Mouse (Mus musculus): Measurements from ENCODE around the gene Ccdc9b.

Ccdc9b gene

GRCm38 (mm10) chr2:118776295-118776694, 13.8 kb upstream of the Ccdc9b start:
- no peak for DNase-seq (ENCODE audit: low read depth, low spot score)

GRCm38 (mm10) chr2:118775846-118776245, 13.4 kb upstream of the Ccdc9b start:
- no peak for DNase-seq (ENCODE audit: low read depth, low spot score)

DNA sequence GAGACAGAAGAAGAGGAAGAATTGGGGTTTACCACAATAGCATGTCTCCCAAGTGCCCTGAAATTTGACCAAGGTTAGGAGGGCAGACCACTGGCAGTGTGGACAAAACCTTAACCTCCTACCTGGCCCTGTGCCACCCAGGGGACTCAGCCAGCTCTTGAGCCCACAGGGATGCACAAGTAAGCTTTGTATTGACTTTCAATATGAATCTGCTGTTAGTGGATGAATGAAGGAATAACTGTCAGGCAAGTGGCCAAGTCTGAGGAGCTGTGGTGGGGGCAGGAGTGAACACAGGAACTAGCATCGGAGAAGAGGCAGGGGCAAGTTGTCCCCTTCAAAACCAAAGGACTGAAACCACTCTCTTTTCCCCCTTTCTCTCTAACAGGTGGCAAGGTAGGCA, 12.9 kb upstream of the Ccdc9b start:
- DNase-seq (ENCODE audit: low read depth, low spot score) = no peak

GRCm38 (mm10) chr2:118774536-118774935, 12.1 kb upstream of the Ccdc9b start:
- no peak for DNase-seq (ENCODE audit: low read depth, low spot score)

GRCm38 (mm10) chr2:118772158-118772874, 9.9 kb upstream of the Ccdc9b start, which contains the start of gene Phgr1:
Gene Phgr1 (plus strand): TSS chr2:118772769.
- DNase-seq (ENCODE audit: low read depth, low spot score) = no peak

DNA sequence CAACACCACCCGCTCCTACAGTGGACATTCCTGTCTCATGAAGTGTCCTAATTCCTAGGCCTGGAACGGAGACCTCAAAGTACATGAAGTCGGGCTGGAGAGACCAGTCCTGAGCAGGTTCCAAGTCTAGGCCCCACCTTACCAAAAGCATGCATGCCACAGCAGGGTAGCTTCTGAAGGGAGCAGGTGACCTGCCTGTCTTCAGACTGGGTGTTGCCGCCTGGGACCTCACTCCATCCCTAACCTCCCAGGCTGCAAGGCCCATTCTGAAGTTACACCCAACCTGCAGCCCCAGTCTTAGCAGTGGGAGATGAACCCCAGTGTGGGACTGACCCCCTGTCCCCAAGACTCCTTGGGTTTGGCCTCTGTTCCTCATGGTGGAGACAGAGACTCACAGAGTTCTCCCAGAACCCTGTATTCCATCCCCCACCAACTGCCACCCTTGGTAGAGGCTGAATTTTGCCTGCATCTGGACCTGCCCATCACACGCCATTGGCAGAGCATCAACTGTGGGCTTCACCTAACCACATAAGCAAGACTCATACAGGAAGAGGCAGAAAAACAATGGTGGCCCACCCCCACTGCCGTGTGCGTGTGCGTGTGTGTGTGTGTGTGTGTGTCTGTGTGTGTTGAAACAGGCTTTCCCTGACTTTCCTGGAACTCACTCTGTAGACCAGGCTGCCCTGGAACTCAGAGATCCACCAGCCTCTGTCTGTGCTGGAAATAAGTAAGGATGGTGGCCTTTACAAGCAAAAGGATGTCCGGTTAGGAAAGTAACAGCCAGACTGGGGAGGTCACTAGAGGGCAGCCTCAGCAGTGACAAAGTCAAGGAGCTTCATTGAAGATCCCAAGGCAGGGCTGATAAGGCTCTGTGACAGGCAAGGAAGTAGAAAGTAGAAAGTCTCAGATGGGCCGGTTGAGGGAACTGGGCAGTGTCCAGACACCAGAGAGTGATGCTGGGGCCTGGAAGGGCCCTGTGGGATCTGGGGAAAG, 3.9 kb upstream of the Ccdc9b start:
- DNase-seq (ENCODE audit: low read depth, low spot score) = peak; percentile 31

- no peak for DNase-seq (ENCODE audit: low read depth, low spot score)
Measured at GRCm38 (mm10) chr2:118764875-118765274, 2.4 kb upstream of the Ccdc9b start.

- DNase-seq (ENCODE audit: low read depth, low spot score) = peak; percentile 56
Measured at GRCm38 (mm10) chr2:118764094-118764831, 1.8 kb upstream of the Ccdc9b start.

GRCm38 (mm10) chr2:118763469-118763868, 1.0 kb upstream of the Ccdc9b start:
- DNase-seq (ENCODE audit: low read depth, low spot score) = no peak

DNA sequence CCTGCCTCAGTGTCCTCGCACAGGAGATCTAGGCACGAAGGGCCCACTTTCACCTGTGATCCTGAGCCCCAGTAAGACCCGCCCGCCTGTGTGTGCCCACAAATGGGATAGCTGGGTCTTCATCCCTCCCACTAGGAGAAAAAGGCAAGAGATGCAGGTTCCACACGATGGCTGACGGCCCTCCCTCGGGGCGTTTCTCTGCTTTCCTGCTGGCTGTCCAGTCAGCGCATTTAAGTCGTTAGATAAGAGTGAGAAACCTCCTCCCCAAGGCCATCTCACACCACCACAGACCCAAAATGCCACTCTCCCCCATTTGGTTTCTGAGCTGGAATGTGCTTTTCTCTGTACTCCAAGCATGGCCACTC, 305 bp upstream of the Ccdc9b start:
- no peak for DNase-seq (ENCODE audit: low read depth, low spot score)

DNA sequence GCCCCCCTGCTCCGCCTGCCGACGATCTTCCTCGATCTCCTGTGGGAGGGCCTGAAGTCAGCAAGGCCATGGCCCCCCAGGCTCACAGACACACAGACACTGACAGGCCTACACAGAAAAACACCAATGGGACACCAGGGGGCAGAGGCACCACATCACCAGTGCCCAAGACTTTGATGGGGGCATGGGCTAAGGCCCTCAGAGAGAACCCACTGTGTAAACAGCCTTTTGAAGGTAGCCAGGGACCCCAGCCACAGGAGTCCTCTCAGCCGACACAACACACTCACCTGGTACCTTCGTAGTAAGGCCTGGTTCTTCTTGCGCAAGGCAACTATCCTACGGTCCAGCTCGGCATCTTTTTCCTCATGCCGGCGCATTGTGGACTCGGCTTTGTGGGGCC, 1.1 kb downstream of the Ccdc9b start:
- no peak for DNase-seq (ENCODE audit: low read depth, low spot score)

- DNase-seq (ENCODE audit: low read depth, low spot score) = no peak
Measured at GRCm38 (mm10) chr2:118760311-118761025, 2.0 kb downstream of the Ccdc9b start.

DNA sequence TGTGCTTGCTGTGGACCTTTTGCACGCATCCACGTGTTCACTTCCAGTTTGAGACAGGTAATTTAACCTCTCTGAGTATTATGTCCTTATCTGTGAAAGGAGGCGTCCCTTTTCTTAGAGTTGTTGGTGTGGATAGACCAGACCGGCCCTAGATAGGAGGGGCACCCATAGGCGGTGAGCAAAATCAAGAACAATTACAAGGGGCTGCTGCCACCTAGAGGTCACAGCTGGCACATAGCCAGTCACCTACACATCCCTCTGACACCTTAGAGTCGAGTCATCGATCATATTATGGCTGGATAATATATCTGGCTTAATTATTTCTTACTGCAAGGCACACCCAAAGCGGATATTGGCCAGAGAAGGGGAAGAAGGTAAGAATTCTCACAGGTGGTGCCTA, 2.6 kb downstream of the Ccdc9b start:
- DNase-seq (ENCODE audit: low read depth, low spot score) = peak; percentile 83

GRCm38 (mm10) chr2:118756103-118756502, 6.4 kb downstream of the Ccdc9b start:
- no peak for DNase-seq (ENCODE audit: low read depth, low spot score)

DNA sequence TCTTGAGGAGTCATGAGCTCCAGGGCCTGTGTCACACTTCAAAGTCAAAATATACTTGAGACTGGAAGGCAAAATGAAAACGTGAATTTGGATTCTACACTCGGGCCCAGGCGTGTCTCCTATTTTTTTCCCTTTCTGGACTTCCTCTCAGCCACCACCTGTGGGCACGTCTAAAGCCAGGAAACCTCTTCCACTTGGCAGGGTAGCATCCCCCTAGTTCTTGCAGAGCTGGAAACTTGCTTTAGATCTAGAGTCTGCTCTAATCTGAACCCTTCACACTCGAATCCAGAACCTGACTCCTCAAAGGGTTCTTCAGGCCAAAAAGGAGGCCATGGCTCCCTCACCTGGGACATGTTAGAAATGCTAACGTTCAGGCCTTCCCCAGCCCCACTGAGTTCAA, 7.1 kb downstream of the Ccdc9b start:
- no peak for DNase-seq (ENCODE audit: low read depth, low spot score)

- no peak for DNase-seq (ENCODE audit: low read depth, low spot score)
Measured at GRCm38 (mm10) chr2:118754143-118754542, 8.3 kb downstream of the Ccdc9b start.

- no peak for DNase-seq (ENCODE audit: low read depth, low spot score)
Measured at GRCm38 (mm10) chr2:118752792-118753108, 9.7 kb downstream of the Ccdc9b start.

GRCm38 (mm10) chr2:118751896-118752791, 10.3 kb downstream of the Ccdc9b start:
- DNase-seq (ENCODE audit: low read depth, low spot score) = no peak

GRCm38 (mm10) chr2:118750476-118750875, 12.0 kb downstream of the Ccdc9b start:
- DNase-seq (ENCODE audit: low read depth, low spot score) = no peak

GRCm38 (mm10) chr2:118749341-118749884, 13.0 kb downstream of the Ccdc9b start:
- DNase-seq (ENCODE audit: low read depth, low spot score) = no peak
